Mouse (Mus musculus): ENCODE results near the gene Capn6. TPM values are rescaled to one million over a fixed set of nuclear protein-coding genes. Genes with fewer than 3 reads are reported as not detected.

Capn6 gene
- polyA plus RNA-seq (2021; fragmentation: Nextera tagmentation), result 0.28 and 0.92 TPM in 2 replicates
- long read RNA-seq, experiment 1, partial matches to known transcripts, result 1 of 1 reads
- long read RNA-seq, experiment 1, other reads (novel, unspliced or antisense), result 0 of 1 reads
- long read RNA-seq, experiment 2, partial matches to known transcripts, result 0 of 1 reads
- long read RNA-seq, experiment 2, other reads (novel, unspliced or antisense), result 0 of 1 reads

GRCm38 (mm10) chrX:143827212-143827611 lies at the start of gene Capn6:
Gene Capn6 (minus strand): TSS chrX:143827414.

Small RNA genes within 50 kb of the gene (microRNA-seq; reads per million reads assigned to microRNA genes)
- not detected for gene Gm47298

Other genes starting within 250 kb of the Capn6 start
- gene Dcx, start 105.9 kb upstream of the Capn6 start, polyA plus RNA-seq (2021; fragmentation: Nextera tagmentation), result 0.98 and 1.1 TPM in 2 replicates

All from layer of hippocampus, adult 6 months (tissue).